Mouse (Mus musculus) lung, adult 18-20 months (tissue): ENCODE measurements around the gene Ankmy1.
A peak's percentile ranks its signal among the peaks of the same experiment; 100 is the strongest.

Experiments used
- DNase-seq, 2 experiments: peaks; one replicate each; pipeline ENCODE4 v3.0.0; 2022; ENCODE audit warnings: mixed read lengths in 2 of 2

Ankmy1 gene

GRCm38 (mm10) chr1:92910925-92911720 is 8.4 kb upstream of the Ankmy1 start:
- peak; percentile 48 to 54 for DNase-seq

- peak; percentile 76 to 81 for DNase-seq
Observed at GRCm38 (mm10) chr1:92910239-92910885, 7.7 kb upstream of the Ankmy1 start, which contains the start of gene Rnpepl1. TSS of gene Rnpepl1 (plus strand) at chr1:92910783.

DNA sequence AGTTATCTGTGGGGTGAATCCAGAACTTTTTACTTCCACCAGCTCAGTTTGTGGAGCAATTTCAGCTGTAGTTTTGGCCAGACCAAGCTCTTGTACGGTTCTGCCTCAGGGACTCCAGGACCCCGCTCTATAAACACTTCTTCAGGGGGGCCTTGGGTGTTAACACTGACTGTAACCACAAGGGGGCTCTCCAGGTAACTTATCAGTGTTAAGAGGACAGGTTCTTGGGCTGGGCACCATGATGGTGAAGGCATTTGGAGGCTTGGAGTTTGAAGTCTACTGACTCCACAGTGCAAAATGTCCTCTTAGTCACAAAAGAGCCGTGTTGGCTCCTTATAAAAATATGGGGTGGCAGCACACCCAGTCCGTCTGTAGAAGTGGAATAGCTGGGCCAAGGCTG is 6.4 kb upstream of the Ankmy1 start:
- no peak for DNase-seq

GRCm38 (mm10) chr1:92908664-92909063 is 6.0 kb upstream of the Ankmy1 start:
- DNase-seq = no peak

DNA sequence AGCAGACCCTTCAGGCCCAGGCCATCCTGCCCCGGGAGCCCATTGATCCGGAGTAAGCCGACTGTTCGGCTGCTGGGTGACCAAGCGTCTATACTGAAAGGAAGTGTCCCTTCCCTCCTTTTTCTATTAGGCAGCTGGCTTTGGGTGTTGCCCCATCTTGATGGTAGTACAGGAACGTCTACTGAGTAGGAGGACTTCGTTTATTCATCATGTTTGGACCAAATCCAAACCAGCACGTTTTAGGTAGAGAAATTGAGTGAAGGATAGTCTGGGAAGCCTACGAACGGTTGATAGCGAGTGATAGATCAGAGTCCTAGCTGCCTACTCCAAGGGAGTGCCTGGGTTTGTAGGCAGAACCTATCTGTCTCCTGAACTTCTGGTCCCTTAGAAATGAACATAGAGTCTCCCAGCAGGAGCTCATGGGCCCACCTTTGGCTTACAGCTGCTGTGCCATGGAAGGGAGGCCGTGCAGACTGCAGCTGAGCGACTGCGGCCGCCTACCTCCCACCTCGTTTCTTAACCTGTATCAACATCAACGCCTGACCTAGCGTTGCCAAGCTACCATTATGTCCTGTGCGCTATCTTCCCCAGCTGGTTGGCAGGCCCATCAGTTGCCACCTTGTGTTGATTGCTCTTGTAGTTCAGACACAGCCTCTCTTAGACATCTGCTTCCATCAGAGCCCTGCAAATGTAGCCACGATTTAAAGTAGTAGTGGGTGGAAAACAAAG is 5.1 kb upstream of the Ankmy1 start:
- DNase-seq = no peak

GRCm38 (mm10) chr1:92906779-92907631 is 4.3 kb upstream of the Ankmy1 start, which contains the start of gene Dusp28:
TSS of gene Dusp28 (plus strand) at chr1:92906981.
- peak; percentile 94 to 96 for DNase-seq

DNA sequence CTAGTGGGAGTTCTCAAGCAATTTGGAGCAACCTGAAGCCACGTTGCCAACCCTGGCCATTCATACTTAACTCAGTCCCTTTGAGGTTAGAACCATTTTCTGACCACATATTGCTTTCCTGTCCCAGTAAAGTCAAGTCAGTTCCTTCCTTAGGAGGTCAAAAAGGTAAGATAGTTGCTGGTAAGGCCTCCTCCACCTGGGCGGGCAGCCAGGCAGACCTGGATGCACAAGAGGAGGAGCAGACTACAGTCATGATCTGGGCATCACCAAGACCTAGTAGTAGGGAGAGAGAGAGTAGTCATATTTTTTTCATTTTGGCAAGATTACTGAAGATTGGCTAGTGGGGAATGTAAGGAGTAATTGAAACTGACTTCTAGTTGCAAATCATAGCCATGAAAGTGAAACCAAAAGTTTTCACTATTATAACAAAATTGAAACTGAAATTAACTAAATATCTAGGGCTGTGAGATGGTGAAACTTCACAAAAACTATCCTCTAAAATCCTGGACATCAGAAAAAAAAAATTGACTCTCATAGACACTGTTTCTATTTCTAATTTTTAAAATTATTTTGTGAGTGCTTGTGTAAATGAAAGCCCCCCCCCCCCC is 3.1 kb upstream of the Ankmy1 start:
- DNase-seq = no peak

DNA sequence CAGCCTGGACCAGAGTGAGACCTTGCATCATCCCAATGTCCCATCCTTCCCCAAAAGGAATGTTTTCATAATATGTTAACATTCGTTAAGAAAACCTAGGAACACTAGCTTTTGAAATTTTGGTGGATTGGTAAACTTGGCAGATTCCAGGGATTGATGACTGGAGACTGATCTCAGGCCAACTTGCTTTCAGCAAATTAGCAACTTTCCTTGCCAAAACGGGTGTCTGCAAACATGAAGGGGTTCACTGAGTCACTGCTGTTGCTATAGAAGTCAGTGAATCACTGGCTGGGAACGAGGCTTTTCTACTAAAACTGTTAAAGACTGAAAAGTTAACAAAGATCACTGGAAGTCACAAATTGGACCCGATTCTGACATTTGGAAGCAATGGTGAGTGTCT is 921 bp upstream of the Ankmy1 start:
- DNase-seq = no peak

GRCm38 (mm10) chr1:92895089-92895488 is 7.6 kb downstream of the Ankmy1 start:
- peak; percentile 59 to 68 for DNase-seq

DNA sequence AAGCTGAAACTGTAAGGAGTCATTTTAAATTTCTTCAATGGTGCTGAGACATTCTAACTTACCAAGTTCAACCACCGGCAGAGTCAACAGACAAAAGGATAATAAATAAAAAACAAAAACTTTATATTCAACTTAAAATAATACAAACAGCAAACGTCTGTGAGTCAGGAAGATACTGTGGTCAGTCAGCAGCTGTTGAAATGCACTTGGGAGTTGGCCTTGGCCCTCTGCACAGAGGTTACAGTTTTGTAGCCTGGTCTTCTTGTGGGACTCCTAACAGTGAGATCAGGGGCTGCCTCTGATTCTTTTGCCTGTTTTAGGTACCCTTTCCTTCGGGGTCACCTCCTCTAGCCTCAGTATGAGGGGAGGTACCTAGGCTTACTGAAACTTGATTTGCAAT is 8.8 kb downstream of the Ankmy1 start:
- DNase-seq = no peak

DNA sequence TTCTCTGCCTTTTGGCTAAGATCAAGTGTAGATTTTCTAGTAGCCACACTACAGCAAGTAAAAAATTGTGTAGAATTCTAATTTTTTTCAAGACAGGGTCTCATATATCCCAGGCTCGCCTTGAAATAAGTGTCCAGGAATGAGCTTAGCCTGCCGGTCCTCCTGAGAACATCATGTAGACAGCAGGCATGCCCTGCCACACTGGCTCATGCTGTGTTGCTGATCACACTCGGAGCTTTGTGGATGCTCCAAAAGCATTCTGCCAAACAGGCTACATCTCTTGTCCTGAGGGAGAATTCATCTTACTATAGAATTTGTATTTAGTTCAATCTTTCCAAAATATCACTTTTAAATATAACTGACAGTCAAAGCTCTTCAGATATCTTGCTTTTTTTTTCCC is 9.9 kb downstream of the Ankmy1 start:
- no peak for DNase-seq

GRCm38 (mm10) chr1:92888901-92889655 is 13.6 kb downstream of the Ankmy1 start:
- no peak for DNase-seq

- DNase-seq = no peak
Observed at GRCm38 (mm10) chr1:92881982-92882381, 20.7 kb downstream of the Ankmy1 start.

- DNase-seq = no peak
Observed at GRCm38 (mm10) chr1:92880101-92880500, 22.6 kb downstream of the Ankmy1 start.

DNA sequence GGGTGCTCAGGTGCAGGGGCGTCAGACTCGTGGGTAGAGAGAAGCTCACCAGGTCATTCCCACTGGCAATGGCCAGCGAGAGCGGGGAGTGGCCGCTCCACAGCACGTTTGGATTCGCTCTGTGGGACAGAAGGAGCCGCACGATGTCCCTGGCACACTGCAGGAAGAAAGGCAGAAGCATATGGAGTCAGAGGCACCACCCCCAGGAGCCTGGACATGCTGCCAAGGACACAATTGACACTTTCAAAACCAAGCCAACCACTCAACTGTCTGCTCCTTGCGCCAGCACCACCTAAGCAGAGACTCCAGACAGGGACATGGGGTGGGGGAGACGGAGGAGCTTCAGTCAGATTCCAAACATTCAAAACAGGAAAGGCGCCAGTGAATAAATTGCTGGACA is 23.4 kb downstream of the Ankmy1 start:
- no peak for DNase-seq

DNA sequence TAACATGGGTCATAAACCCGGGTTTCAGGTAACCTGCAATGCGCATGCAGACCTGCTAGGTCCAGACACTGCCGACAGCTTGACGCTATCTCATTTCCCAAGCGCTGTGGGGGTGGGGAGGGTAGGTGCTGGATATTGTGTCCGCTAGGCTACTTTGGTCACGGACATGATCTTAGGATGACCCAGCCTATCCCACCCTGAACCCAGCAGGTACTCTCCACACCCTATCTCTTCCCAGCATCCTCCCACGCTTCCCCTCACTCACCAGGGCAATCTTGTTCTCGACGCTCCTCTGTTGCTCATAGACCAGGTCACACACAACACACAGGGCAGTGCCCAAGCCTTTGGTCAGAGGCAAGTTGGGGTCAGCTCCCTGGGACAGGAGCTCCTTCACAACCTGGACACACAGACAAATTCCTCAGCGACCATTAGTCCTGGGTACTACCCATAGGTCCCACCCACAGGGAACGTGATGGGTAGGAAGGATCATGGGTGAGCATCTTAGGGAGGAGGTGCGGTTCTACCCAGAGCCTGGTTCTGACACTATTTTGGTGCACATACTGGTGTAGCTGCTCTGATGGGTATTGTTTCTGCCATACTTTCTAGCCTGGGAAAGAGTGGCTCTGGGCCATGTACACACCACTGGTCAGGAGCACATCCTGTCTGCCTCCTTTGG is 24.5 kb downstream of the Ankmy1 start:
- DNase-seq = no peak

GRCm38 (mm10) chr1:92877431-92877978 is 25.2 kb downstream of the Ankmy1 start:
- no peak for DNase-seq

GRCm38 (mm10) chr1:92875360-92876111 is 27.2 kb downstream of the Ankmy1 start:
- no peak for DNase-seq

DNA sequence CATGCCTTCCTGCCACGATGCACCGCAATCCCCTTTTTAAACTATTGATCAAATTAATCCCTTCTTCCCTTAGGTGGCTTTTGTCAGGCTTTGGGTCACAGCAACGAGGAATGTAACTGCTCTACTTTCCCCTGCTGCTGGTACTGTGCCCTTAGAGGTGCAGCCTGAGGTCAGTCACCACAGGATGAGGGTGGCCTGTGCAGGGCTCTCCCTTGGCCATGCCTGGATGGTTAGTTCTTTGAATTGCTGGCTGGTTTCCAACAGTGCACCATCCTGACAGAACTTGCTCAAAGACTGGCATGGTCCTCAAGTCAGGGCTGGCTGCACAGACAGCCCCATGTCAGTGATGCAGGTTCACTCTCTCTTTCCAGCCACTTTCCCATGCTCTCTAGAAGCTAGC is 28.7 kb downstream of the Ankmy1 start:
- DNase-seq = no peak

DNA sequence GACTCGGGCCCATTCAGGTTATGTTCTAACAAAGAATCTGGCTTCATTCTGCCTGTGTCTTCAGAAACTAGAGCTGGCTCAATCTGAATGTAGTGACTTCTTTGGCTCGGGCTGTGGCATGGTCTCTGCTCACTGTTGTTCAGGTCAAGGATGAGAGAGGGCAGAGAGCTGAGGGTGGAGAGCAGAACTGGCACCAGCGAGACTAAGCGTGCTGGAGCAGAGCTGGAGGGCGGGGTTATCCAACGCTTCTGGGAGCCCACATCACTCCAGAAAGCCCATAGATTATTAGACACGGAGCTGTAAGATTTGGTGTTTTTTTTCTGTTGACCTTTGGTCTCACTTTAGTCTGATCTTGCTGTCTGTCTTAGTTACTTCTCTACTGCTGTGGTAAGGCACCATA is 30.0 kb downstream of the Ankmy1 start:
- no peak for DNase-seq
